Mouse (Mus musculus): Measurements from ENCODE around the gene Prkcg.

Gene Prkcg

GRCm38 (mm10) chr7:3317704-3318103, 28.7 kb downstream of the Prkcg start:
- no peak for DNase-seq (ENCODE audit: low spot score)

GRCm38 (mm10) chr7:3320856-3321255, 31.9 kb downstream of the Prkcg start:
- no peak for DNase-seq (ENCODE audit: low spot score)

GRCm38 (mm10) chr7:3323826-3324225, 34.8 kb downstream of the Prkcg start:
- no peak for DNase-seq (ENCODE audit: low spot score)

- no peak for DNase-seq (ENCODE audit: low spot score)
Observed at GRCm38 (mm10) chr7:3327961-3328360, 39.0 kb downstream of the Prkcg start.

- peak; percentile 87 for DNase-seq (ENCODE audit: low spot score)
Observed at GRCm38 (mm10) chr7:3329776-3330546, 41.0 kb downstream of the Prkcg start.

GRCm38 (mm10) chr7:3331171-3331570, 42.2 kb downstream of the Prkcg start:
- DNase-seq (ENCODE audit: low spot score) = no peak

- DNase-seq (ENCODE audit: low spot score) = peak; percentile 89
Observed at GRCm38 (mm10) chr7:3331581-3332223, 42.7 kb downstream of the Prkcg start.

GRCm38 (mm10) chr7:3332224-3332615, 43.2 kb downstream of the Prkcg start:
- no peak for DNase-seq (ENCODE audit: low spot score)

GRCm38 (mm10) chr7:3332619-3333521, 43.9 kb downstream of the Prkcg start, which contains the start of gene Cacng7:
Gene Cacng7, plus strand, starts transcription at chr7:3332955.
- peak; percentile 74 for DNase-seq (ENCODE audit: low spot score)

- DNase-seq (ENCODE audit: low spot score) = peak; percentile 53
Observed at GRCm38 (mm10) chr7:3333542-3333941, 44.6 kb downstream of the Prkcg start.

- no peak for DNase-seq (ENCODE audit: low spot score)
Observed at GRCm38 (mm10) chr7:3336412-3336811, 47.4 kb downstream of the Prkcg start.

- DNase-seq (ENCODE audit: low spot score) = no peak
Observed at GRCm38 (mm10) chr7:3338286-3338935, 49.4 kb downstream of the Prkcg start.

GRCm38 (mm10) chr7:3339010-3339409, 50.0 kb downstream of the Prkcg start:
- no peak for DNase-seq (ENCODE audit: low spot score)

GRCm38 (mm10) chr7:3343861-3344260, 54.9 kb downstream of the Prkcg start:
- no peak for DNase-seq (ENCODE audit: low spot score)

GRCm38 (mm10) chr7:3345301-3345700, 56.3 kb downstream of the Prkcg start:
- DNase-seq (ENCODE audit: low spot score) = no peak

- DNase-seq (ENCODE audit: low spot score) = peak; percentile 25
Observed at GRCm38 (mm10) chr7:3347366-3348287, 58.6 kb downstream of the Prkcg start.

GRCm38 (mm10) chr7:3348326-3348725, 59.3 kb downstream of the Prkcg start:
- DNase-seq (ENCODE audit: low spot score) = no peak

- DNase-seq (ENCODE audit: low spot score) = no peak
Observed at GRCm38 (mm10) chr7:3349775-3350174, 60.8 kb downstream of the Prkcg start.

GRCm38 (mm10) chr7:3351536-3351935, 62.6 kb downstream of the Prkcg start:
- DNase-seq (ENCODE audit: low spot score) = no peak

- DNase-seq (ENCODE audit: low spot score) = no peak
Observed at GRCm38 (mm10) chr7:3354850-3355249, 65.9 kb downstream of the Prkcg start.

GRCm38 (mm10) chr7:3360678-3361077, 71.7 kb downstream of the Prkcg start:
- no peak for DNase-seq (ENCODE audit: low spot score)
